Mouse (Mus musculus): ENCODE results near the gene Zmat5. TPM values are rescaled to one million over a fixed set of nuclear protein-coding genes. Genes with fewer than 3 reads are reported as not detected.

Zmat5 gene
- polyA plus RNA-seq, 2 experiments: 15.5 to 25.7 TPM

- no peaks in the 10 kb centered on the region for H3K4me1 ChIP-seq (replicated peaks; ENCODE audit: control insufficient read depth in 2 of 2, insufficient read depth in 2 of 2, low read length in 1 of 2)
- under 1% methylated on average over 58 of the region's 73 CpGs for WGBS (ENCODE audit: insufficient replicate concordance)
- peaks cover 70% of the 10 kb centered on the region for H3K27me3 ChIP-seq (ENCODE audit: control insufficient read depth, insufficient read depth, low read length)
- ATAC-seq (ENCODE audit: insufficient read depth) (no peak), DNase-seq (ENCODE audit: low read depth in 3 of 3, low spot score in 3 of 3) (no peak)
- peak within 1 kb of the TSS in 1 of 2 experiments; percentile 34; a peak in 2 of 4 replicates for H3K4me3 ChIP-seq (ENCODE audit: insufficient read depth in 1 of 2, low read depth in 2 of 2, low read length in 2 of 2)
- H3K9ac ChIP-seq (replicated peaks): no peak within 1 kb of the TSS
- H3K9me3 ChIP-seq (ENCODE audit: control insufficient read depth, low read length): no peaks in the 10 kb centered on the region
- peak within 1 kb of the TSS; percentile 49 for H3K4me2 ChIP-seq (ENCODE audit: low read depth)
- TF ChIP-seq EP300 (IDR thresholded peaks at IDR 0.05; ENCODE audit: low read depth): no peak
- TF ChIP-seq CTCF (IDR thresholded peaks at IDR 0.05; ENCODE audit: low read depth): no peak
- no peak within 1 kb of the TSS for H3K27ac ChIP-seq
- H3K36me3 ChIP-seq (replicated peaks; ENCODE audit: control insufficient read depth, insufficient read depth, low read depth): no peaks in the 10 kb centered on the region
Observed at GRCm38 (mm10) chr11:4746733-4747132, 42.3 kb downstream of the Zmat5 start, which contains the start of gene Cabp7. Cabp7 (minus strand) TSS chr11:4746778.

- Histone ChIP-seq H3K4me1 (replicated peaks; ENCODE audit: control insufficient read depth in 2 of 2, insufficient read depth in 2 of 2, low read length in 1 of 2) (no peaks in the 10 kb centered on the region), H3K9me3 (ENCODE audit: control insufficient read depth, low read length) (no peaks in the 10 kb centered on the region), H3K27me3 (ENCODE audit: control insufficient read depth, insufficient read depth, low read length) (peaks cover 70% of the 10 kb centered on the region), H3K36me3 (replicated peaks; ENCODE audit: control insufficient read depth, insufficient read depth, low read depth) (no peaks in the 10 kb centered on the region), H3K9ac (replicated peaks) (no peak overlapping the region), H3K27ac (no peak overlapping the region), H3K4me2 (ENCODE audit: low read depth) (peak overlapping the region; percentile 49), H3K4me3 (ENCODE audit: insufficient read depth in 1 of 2, low read depth in 2 of 2, low read length in 2 of 2) (peak overlapping the region in 1 of 2 experiments; percentile 34; a peak in 2 of 4 replicates)
- TF ChIP-seq EP300 (IDR thresholded peaks at IDR 0.05; ENCODE audit: low read depth): no peak
- no peak for TF ChIP-seq CTCF (IDR thresholded peaks at IDR 0.05; ENCODE audit: low read depth)
- ATAC-seq (ENCODE audit: insufficient read depth): no peak
- WGBS (ENCODE audit: insufficient replicate concordance): 5% methylated on average over 12 of the region's 12 CpGs
- no peak for DNase-seq (ENCODE audit: low read depth in 3 of 3, low spot score in 3 of 3)
Observed at GRCm38 (mm10) chr11:4747285-4747684, 42.8 kb downstream of the Zmat5 start.

- no peak overlapping the region for H3K9ac ChIP-seq (replicated peaks)
- no peaks in the 10 kb centered on the region; the same call in 1 of the 2 replicates for H3K9me3 ChIP-seq (ENCODE audit: control insufficient read depth, low read length)
- DNase-seq (ENCODE audit: low read depth in 3 of 3, low spot score in 3 of 3) (peak; percentile 33 to 37 (median 35)), ATAC-seq (ENCODE audit: insufficient read depth) (no peak)
- H3K27me3 ChIP-seq (ENCODE audit: control insufficient read depth, insufficient read depth, low read length): peaks cover 52% of the 10 kb centered on the region
- TF ChIP-seq CTCF (IDR thresholded peaks at IDR 0.05; ENCODE audit: low read depth) (no peak), EP300 (IDR thresholded peaks at IDR 0.05; ENCODE audit: low read depth) (no peak)
- no peaks in the 10 kb centered on the region for H3K36me3 ChIP-seq (replicated peaks; ENCODE audit: control insufficient read depth, insufficient read depth, low read depth)
- H3K27ac ChIP-seq: no peak overlapping the region
- WGBS (ENCODE audit: insufficient replicate concordance): 1% methylated on average over 9 of the region's 9 CpGs
- H3K4me1 ChIP-seq (replicated peaks; ENCODE audit: control insufficient read depth in 2 of 2, insufficient read depth in 2 of 2, low read length in 1 of 2): no peaks in the 10 kb centered on the region
- no peak overlapping the region for H3K4me2 ChIP-seq (ENCODE audit: low read depth)
- no peak overlapping the region for H3K4me3 ChIP-seq (ENCODE audit: insufficient read depth in 1 of 2, low read depth in 2 of 2, low read length in 2 of 2)
Observed at GRCm38 (mm10) chr11:4750263-4750662, 45.8 kb downstream of the Zmat5 start.

DNA sequence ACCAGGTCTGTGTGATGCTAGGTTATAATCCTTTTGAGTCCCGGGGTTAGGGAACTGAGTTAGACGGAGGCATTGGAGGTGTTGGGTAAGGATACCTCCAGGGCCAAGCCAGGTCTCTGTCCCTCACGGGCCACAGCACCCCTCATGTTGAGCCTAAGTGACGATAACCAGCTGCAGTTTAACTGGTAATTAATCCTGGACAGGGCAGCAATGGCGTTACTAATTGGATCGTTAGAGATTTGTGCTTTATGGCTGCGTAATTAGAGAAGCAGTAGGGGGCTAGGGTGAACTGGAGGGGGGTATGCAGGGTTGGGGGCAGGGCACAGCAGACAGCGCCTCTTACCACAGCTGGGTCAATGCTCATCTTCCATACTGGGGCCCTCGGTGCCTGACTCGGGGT is 48.4 kb downstream of the Zmat5 start:
- DNase-seq (ENCODE audit: low read depth in 3 of 3, low spot score in 3 of 3) (no peak), ATAC-seq (ENCODE audit: insufficient read depth) (no peak)
- TF ChIP-seq CTCF (IDR thresholded peaks at IDR 0.05; ENCODE audit: low read depth) (no peak), EP300 (IDR thresholded peaks at IDR 0.05; ENCODE audit: low read depth) (no peak)
- Histone ChIP-seq H3K4me3 (ENCODE audit: insufficient read depth in 1 of 2, low read depth in 2 of 2, low read length in 2 of 2) (no peak overlapping the region), H3K36me3 (replicated peaks; ENCODE audit: control insufficient read depth, insufficient read depth, low read depth) (no peaks in the 10 kb centered on the region), H3K4me2 (ENCODE audit: low read depth) (no peak overlapping the region), H3K9ac (replicated peaks) (no peak overlapping the region), H3K4me1 (replicated peaks; ENCODE audit: control insufficient read depth in 2 of 2, insufficient read depth in 2 of 2, low read length in 1 of 2) (no peaks in the 10 kb centered on the region), H3K9me3 (ENCODE audit: control insufficient read depth, low read length) (no peaks in the 10 kb centered on the region; the same call in 1 of the 2 replicates), H3K27me3 (ENCODE audit: control insufficient read depth, insufficient read depth, low read length) (peaks cover 26% of the 10 kb centered on the region), H3K27ac (no peak overlapping the region)
- 35% methylated on average over 10 of the region's 10 CpGs for WGBS (ENCODE audit: insufficient replicate concordance)

GRCm38 (mm10) chr11:4754036-4754435 is 49.6 kb downstream of the Zmat5 start:
- Histone ChIP-seq H3K36me3 (replicated peaks; ENCODE audit: control insufficient read depth, insufficient read depth, low read depth) (no peaks in the 10 kb centered on the region), H3K4me2 (ENCODE audit: low read depth) (no peak overlapping the region), H3K4me1 (replicated peaks; ENCODE audit: control insufficient read depth in 2 of 2, insufficient read depth in 2 of 2, low read length in 1 of 2) (no peaks in the 10 kb centered on the region), H3K4me3 (ENCODE audit: insufficient read depth in 1 of 2, low read depth in 2 of 2, low read length in 2 of 2) (no peak overlapping the region), H3K9me3 (ENCODE audit: control insufficient read depth, low read length) (no peaks in the 10 kb centered on the region; the same call in 1 of the 2 replicates), H3K9ac (replicated peaks) (no peak overlapping the region), H3K27ac (no peak overlapping the region), H3K27me3 (ENCODE audit: control insufficient read depth, insufficient read depth, low read length) (peaks cover 14% of the 10 kb centered on the region)
- DNase-seq (ENCODE audit: low read depth in 3 of 3, low spot score in 3 of 3) (no peak), ATAC-seq (ENCODE audit: insufficient read depth) (no peak)
- WGBS (ENCODE audit: insufficient replicate concordance): 69% methylated on average over 3 of the region's 3 CpGs
- no peak for TF ChIP-seq EP300 (IDR thresholded peaks at IDR 0.05; ENCODE audit: low read depth)
- peak; percentile 60 for TF ChIP-seq CTCF (IDR thresholded peaks at IDR 0.05; ENCODE audit: low read depth)
